Comparison of ENCODE assay signal across 14 mouse cellular contexts in the genomic region with DNA sequence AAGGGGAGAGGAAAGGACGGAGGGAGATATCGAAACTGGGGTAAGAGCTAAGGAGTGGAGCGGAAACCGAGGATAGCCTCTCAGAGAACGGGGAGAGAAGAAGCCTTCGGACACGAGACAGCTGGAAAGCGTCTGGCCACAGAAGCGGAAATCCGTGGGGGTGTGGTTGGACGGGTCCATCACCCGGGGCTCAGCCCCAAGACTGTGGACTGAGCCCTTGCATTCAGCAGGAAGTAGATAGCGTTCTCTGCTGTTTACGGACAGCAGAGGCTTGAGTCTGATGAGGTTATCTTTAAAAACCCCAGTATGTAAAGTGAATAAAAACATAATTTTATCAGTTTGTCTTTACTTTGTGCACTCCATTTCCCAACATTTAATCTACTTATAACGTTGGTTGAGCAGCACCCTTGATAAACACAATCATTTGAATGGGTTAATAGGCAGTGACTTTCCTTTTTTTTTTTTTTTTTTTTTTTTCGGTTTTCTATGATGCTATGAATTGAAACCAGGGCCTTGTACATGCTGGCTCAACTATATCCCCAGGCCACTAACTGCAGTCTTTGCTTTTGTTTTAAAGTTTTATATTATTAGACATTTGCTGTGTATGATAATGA. TPM values are rescaled to one million over a fixed set of nuclear protein-coding genes. Genes with fewer than 3 reads are reported as not detected.
DNase-seq lines count a peak whose midpoint lies in the region; ATAC-seq and TF ChIP-seq lines count a peak whose summit lies in the region.
"Had no signal": no experiment of that assay in that cellular context is flagged by ENCODE, and none has a peak within 500 bp of the region (broad histone marks: within the 10 kb centered on the region; RNA-seq: fewer than 3 reads in every experiment).

No protein-coding gene starts in this region.

- TF ChIP-seq CTCF in forebrain, postnatal 0 days (IDR thresholded peaks at IDR 0.05; ENCODE audit: low read depth), result no peak

- peak; percentile 39 for DNase-seq in kidney, postnatal 14 days
- DNase-seq in kidney, adult 8-10 months, result no peak
- DNase-seq in liver, embryonic 11.5 days (ENCODE audit: low spot score), result peak; percentile 42
- DNase-seq in forebrain, postnatal 0 days, result no peak
- no peak for DNase-seq in spleen, postnatal 14 days (ENCODE audit: low spot score in 2 of 2)
- DNase-seq: embryo, embryonic 11 days; thymus, postnatal 25 days had no signal

- 49% methylated on average over 16 of the region's 16 CpGs for WGBS in heart, embryonic 12.5 days
- WGBS in liver, embryonic 11.5 days, result 51% methylated on average over 16 of the region's 16 CpGs
- WGBS in forebrain, embryonic 15.5 days, result 85% methylated on average over 16 of the region's 16 CpGs
- WGBS in forebrain, postnatal 0 days, result 82% methylated on average over 16 of the region's 16 CpGs

- ATAC-seq in heart, embryonic 12.5 days (ENCODE audit: insufficient number of reproducible peaks, low FRiP score), result peak; percentile 73
- peak; percentile 69 for ATAC-seq in liver, embryonic 11.5 days (replicated peaks; ENCODE audit: low FRiP score)
- 0 out of 2 replicates have a peak, but pooled peaks have one; percentile 23 for ATAC-seq in megakaryocyte progenitor cell, adult 5-6 weeks (replicated peaks; ENCODE audit: poor library complexity)
- ATAC-seq in forebrain, embryonic 15.5 days (replicated peaks), result no peak
- no peak for ATAC-seq in forebrain, postnatal 0 days
- ATAC-seq: forebrain, embryonic 16.5 days had no signal

- 0 out of 2 replicates have a peak overlapping the region, but pooled peaks have one; percentile 15 for H3K27ac ChIP-seq in heart, embryonic 12.5 days (ENCODE audit: poor library complexity, severe bottlenecking)
- peak overlapping the region; percentile 13; the same call in 1 of the 2 replicates for H3K27ac ChIP-seq in liver, embryonic 11.5 days (ENCODE audit: low read depth, low read length)
- H3K27ac ChIP-seq in forebrain, embryonic 15.5 days (replicated peaks), result no peak overlapping the region
- H3K27ac ChIP-seq in forebrain, postnatal 0 days (ENCODE audit: low read depth, low read length), result no peak overlapping the region
- H3K27ac ChIP-seq: hindbrain, embryonic 14.5 days; neural tube, embryonic 13.5 days had no signal

- H3K4me3 ChIP-seq in heart, embryonic 12.5 days, result no peak overlapping the region
- H3K4me3 ChIP-seq in liver, embryonic 11.5 days (ENCODE audit: low read depth, low read length), result peak overlapping the region; percentile 37
- no peak overlapping the region for H3K4me3 ChIP-seq in forebrain, embryonic 15.5 days
- H3K4me3 ChIP-seq in forebrain, postnatal 0 days (ENCODE audit: low read depth, low read length), result no peak overlapping the region
- H3K4me3 ChIP-seq: neural tube, embryonic 13.5 days had no signal

- H3K9ac ChIP-seq in heart, embryonic 12.5 days, result no peak overlapping the region
- H3K9ac ChIP-seq in liver, embryonic 11.5 days (ENCODE audit: low read depth, low read length), result peak overlapping the region; percentile 37; the same call in 1 of the 2 replicates
- H3K9ac ChIP-seq in forebrain, embryonic 15.5 days (replicated peaks), result no peak overlapping the region
- no peak overlapping the region for H3K9ac ChIP-seq in forebrain, postnatal 0 days
- H3K9ac ChIP-seq: hindbrain, embryonic 14.5 days; neural tube, embryonic 13.5 days had no signal

- H3K4me1 ChIP-seq in heart, embryonic 12.5 days (replicated peaks), result no peaks in the 10 kb centered on the region
- H3K4me1 ChIP-seq in liver, embryonic 11.5 days (replicated peaks; ENCODE audit: control insufficient read depth, insufficient read depth, low read length), result no peaks in the 10 kb centered on the region
- no peaks in the 10 kb centered on the region for H3K4me1 ChIP-seq in forebrain, embryonic 15.5 days
- H3K4me1 ChIP-seq in forebrain, postnatal 0 days (ENCODE audit: insufficient read depth), result no peaks in the 10 kb centered on the region

- peaks cover 4% of the 10 kb centered on the region; the same call in 1 of the 2 replicates for H3K9me3 ChIP-seq in heart, embryonic 12.5 days (replicated peaks)
- H3K9me3 ChIP-seq in liver, embryonic 11.5 days (ENCODE audit: control insufficient read depth, low read length), result no peaks in the 10 kb centered on the region
- H3K9me3 ChIP-seq in forebrain, embryonic 15.5 days, result no peaks in the 10 kb centered on the region
- no peaks in the 10 kb centered on the region for H3K9me3 ChIP-seq in forebrain, postnatal 0 days (ENCODE audit: low read length)
- H3K9me3 ChIP-seq: neural tube, embryonic 13.5 days had no signal

- peak overlapping the region; percentile 35; the same call in 1 of the 2 replicates for H3K4me2 ChIP-seq in heart, embryonic 12.5 days
- peak overlapping the region; percentile 54 for H3K4me2 ChIP-seq in liver, embryonic 11.5 days
- no peak overlapping the region for H3K4me2 ChIP-seq in forebrain, embryonic 15.5 days (replicated peaks)
- no peak overlapping the region for H3K4me2 ChIP-seq in forebrain, postnatal 0 days (ENCODE audit: low read depth)
- H3K4me2 ChIP-seq: hindbrain, embryonic 14.5 days; neural tube, embryonic 13.5 days had no signal

- H3K36me3 ChIP-seq in heart, embryonic 12.5 days, result no peaks in the 10 kb centered on the region
- H3K36me3 ChIP-seq in liver, embryonic 11.5 days (ENCODE audit: control insufficient read depth, insufficient read depth, low read length), result no peaks in the 10 kb centered on the region
- no peaks in the 10 kb centered on the region for H3K36me3 ChIP-seq in forebrain, embryonic 15.5 days
- no peaks in the 10 kb centered on the region for H3K36me3 ChIP-seq in forebrain, postnatal 0 days (ENCODE audit: insufficient read depth)
- H3K36me3 ChIP-seq: neural tube, embryonic 13.5 days had no signal

- H3K27me3 ChIP-seq in heart, embryonic 12.5 days (replicated peaks), result no peaks in the 10 kb centered on the region
- H3K27me3 ChIP-seq in liver, embryonic 11.5 days (replicated peaks; ENCODE audit: control insufficient read depth, insufficient read depth, low read length), result no peaks in the 10 kb centered on the region
- no peaks in the 10 kb centered on the region for H3K27me3 ChIP-seq in forebrain, embryonic 15.5 days
- no peaks in the 10 kb centered on the region for H3K27me3 ChIP-seq in forebrain, postnatal 0 days (ENCODE audit: insufficient read depth, low read length)
- H3K27me3 ChIP-seq: CH12.LX; neural tube, embryonic 13.5 days had no signal

RNA-seq across cellular contexts. Expression of a gene that starts 7.6 kb away (rescaled TPM):
- 82.0 and 82.4 TPM in 2 replicates for polyA plus RNA-seq in heart, embryonic 12.5 days (2016; fragmentation: Nextera tagmentation; extraction: Ambion mirVana)
- polyA plus RNA-seq in liver, embryonic 11.5 days (2014; fragmentation: Nextera tagmentation; extraction: Ambion mirVana), result 78.5 and 82.2 TPM in 2 replicates
- 87.8 and 104 TPM in 2 replicates for total RNA-seq in megakaryocyte progenitor cell, adult 5-6 weeks (2015)
- total RNA-seq in megakaryocyte progenitor cell, adult 5-6 weeks (2017), result 75.0 and 89.2 TPM in 2 replicates
- 175 and 190 TPM in 2 replicates for polyA plus RNA-seq in forebrain, embryonic 15.5 days (2015; fragmentation: Nextera tagmentation; extraction: Ambion mirVana)
- total RNA-seq in forebrain, postnatal 0 days (2014; rRNA removed), result 207 and 241 TPM in 2 replicates
- polyA plus RNA-seq in forebrain, postnatal 0 days (2015; fragmentation: Nextera tagmentation; extraction: Ambion mirVana), result 189 and 197 TPM in 2 replicates

Comparison
In these comparisons a context has a peak if more than half of its experiments do, and no peak if none do; other contexts are left out.
1. DNase-seq: peak in kidney, postnatal 14 days (single experiment) and liver, embryonic 11.5 days (single experiment); none in kidney, adult 8-10 months (0 of 2), forebrain, postnatal 0 days (single experiment) and spleen, postnatal 14 days (0 of 2).
2. ATAC-seq: peak in heart, embryonic 12.5 days (single experiment), liver, embryonic 11.5 days (single experiment) and megakaryocyte progenitor cell, adult 5-6 weeks (single experiment); none in forebrain, embryonic 15.5 days (single experiment) and forebrain, postnatal 0 days (single experiment).
3. H3K27ac ChIP-seq: peak in heart, embryonic 12.5 days (single experiment) and liver, embryonic 11.5 days (single experiment); none in forebrain, embryonic 15.5 days (single experiment) and forebrain, postnatal 0 days (single experiment).
4. H3K4me2 ChIP-seq: peak in heart, embryonic 12.5 days (single experiment) and liver, embryonic 11.5 days (single experiment); none in forebrain, embryonic 15.5 days (single experiment) and forebrain, postnatal 0 days (single experiment).